Mouse (Mus musculus) liver, embryonic 14.5 days (tissue): ENCODE measurements around the gene Actb. TPM values are rescaled to one million over a fixed set of nuclear protein-coding genes. Genes with fewer than 3 reads are reported as not detected.

ENCODE experiments used
- ATAC-seq: fragments of 200-750 bp; cut with Nextera tagmentation; 2 replicates; pipeline ENCODE4 v1.8.0; 2017; ENCODE audit warnings: moderate number of reproducible peaks, mild to moderate bottlenecking, moderate library complexity; ENCODE audit not compliant: insufficient read depth
- DNase-seq, 3 experiments: peaks; one replicate each; pipeline ENCODE4 v3.0.0-alpha.2; 2012 to 2013; ENCODE audit warnings: low read depth in 3 of 3, low spot score in 3 of 3
- H3K27ac ChIP-seq: fragments of 300-500 bp; sonication (generic); 2 replicates; pipeline ENCODE4 v1.5.1; 2014; ENCODE audit warnings: moderate library complexity, mild to moderate bottlenecking, control low read depth, inconsistent platforms
- H3K27me3 ChIP-seq: fragments of 300-500 bp; sonication (generic); 2 replicates; pipeline ENCODE4 v1.6.1; 2014; ENCODE audit warnings: mild to moderate bottlenecking, low read length, moderate library complexity; ENCODE audit not compliant: control insufficient read depth, insufficient read depth
- H3K36me3 ChIP-seq: fragments of 300-500 bp; sonication (generic); replicated peaks from 2 replicates; pipeline ENCODE4 v1.6.1; 2014; ENCODE audit warnings: low read depth; ENCODE audit not compliant: control insufficient read depth, insufficient read depth
- H3K4me1 ChIP-seq, 2 experiments: fragments of 200-500 bp in 1 of 2; fragments of 300-500 bp in 1 of 2; sonication (generic) in 1 of 2; replicated peaks; 2 replicates each; pipeline ENCODE4 v1.6.1; 2012 to 2014; ENCODE audit warnings: antibody characterized with exemption in 1 of 2, inconsistent platforms in 1 of 2, low read length in 1 of 2; ENCODE audit not compliant: control insufficient read depth in 2 of 2, insufficient read depth in 2 of 2
- H3K4me2 ChIP-seq: fragments of 300-500 bp; sonication (generic); 2 replicates; pipeline ENCODE4 v1.6.1; 2014; ENCODE audit warnings: low read depth, mild to moderate bottlenecking, control low read depth, moderate library complexity
- H3K4me3 ChIP-seq, 2 experiments: fragments of 200-500 bp in 1 of 2; fragments of 300-500 bp in 1 of 2; sonication (generic) in 1 of 2; 2 replicates each; pipeline ENCODE4 v1.5.1; 2012 to 2014; ENCODE audit warnings: low read depth in 2 of 2, low read length in 2 of 2, mild to moderate bottlenecking in 2 of 2, control low read depth in 1 of 2, inconsistent platforms in 1 of 2, moderate library complexity in 1 of 2; ENCODE audit not compliant: insufficient read depth in 1 of 2
- H3K9ac ChIP-seq: fragments of 300-500 bp; sonication (generic); replicated peaks from 2 replicates; pipeline ENCODE4 v1.6.1; 2014; ENCODE audit warnings: mild to moderate bottlenecking, control low read depth, moderate library complexity
- H3K9me3 ChIP-seq: fragments of 300-500 bp; sonication (generic); 2 replicates; pipeline ENCODE4 v1.6.1; 2016; ENCODE audit warnings: low read length, mixed read lengths; ENCODE audit not compliant: control insufficient read depth
- CTCF ChIP-seq: IDR thresholded peaks from 2 replicates; pipeline ENCODE4 v1.5.1; 2016; ENCODE audit warnings: antibody characterized with exemption, low read depth, control low read depth
- EP300 ChIP-seq: IDR thresholded peaks from 2 replicates; pipeline ENCODE4 v1.6.1; 2016; ENCODE audit warnings: antibody characterized with exemption, low read depth
- WGBS: fragments of 180-500 bp; shearing (Covaris S2); extraction: QIAGEN DNeasy Blood & Tissue Kit; methylation state at CpG from one replicate; pipeline ENCODE4 v1.1.7; 2014; ENCODE audit not compliant: insufficient replicate concordance; 5-methylcytosine and 5-hydroxymethylcytosine counted together
- polyA plus RNA-seq, 2 experiments: library from polyadenylated mRNA; depleted of rRNA in 1 of 2; stranded (reverse) in 1 of 2; unstranded in 1 of 2; fragments of >200 nt; fragmentation: Nextera tagmentation in 1 of 2; extraction: Ambion mirVana in 1 of 2; gene quantifications; 2 replicates each; pipeline versions ENCODE4 v1.2.1 to v1.2.3; 2012 to 2014

Gene Actb
- polyA plus RNA-seq, 2 experiments = 920 to 7,802 TPM

DNA sequence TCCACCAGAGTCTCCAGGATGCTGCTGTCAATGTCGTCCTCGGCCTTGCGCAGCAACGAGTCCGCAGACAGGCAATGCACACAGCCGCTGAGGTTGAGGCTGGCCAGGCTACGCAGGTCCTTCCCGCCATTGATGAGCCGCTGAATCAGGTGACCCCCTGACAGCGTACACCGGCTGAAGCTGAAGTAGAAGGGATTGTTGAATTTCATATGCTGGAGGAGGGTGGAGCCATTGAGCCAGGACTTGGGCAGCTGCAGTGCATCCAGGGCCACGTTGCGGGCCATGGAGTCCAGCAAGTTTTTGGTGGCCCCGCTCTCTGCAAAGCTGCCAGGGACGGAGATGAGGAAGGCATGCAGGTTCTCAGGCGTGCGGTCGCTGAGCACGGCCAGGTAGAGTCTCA lies 20.4 kb downstream of the Actb start:
- DNase-seq = no peak
- Histone ChIP-seq H3K9me3 (no peaks in the 10 kb centered on the region), H3K4me1 (no peaks in the 10 kb centered on the region), H3K4me3 (no peak overlapping the region), H3K36me3 (no peaks in the 10 kb centered on the region; the same call in 1 of the 2 replicates), H3K9ac (no peak overlapping the region), H3K27me3 (no peaks in the 10 kb centered on the region), H3K4me2 (no peak overlapping the region), H3K27ac (no peak overlapping the region)
- no peak for ATAC-seq
- TF ChIP-seq CTCF = no peak
- TF ChIP-seq EP300 = no peak
- WGBS = 87% methylated on average over 19 of the region's 19 CpGs

DNA sequence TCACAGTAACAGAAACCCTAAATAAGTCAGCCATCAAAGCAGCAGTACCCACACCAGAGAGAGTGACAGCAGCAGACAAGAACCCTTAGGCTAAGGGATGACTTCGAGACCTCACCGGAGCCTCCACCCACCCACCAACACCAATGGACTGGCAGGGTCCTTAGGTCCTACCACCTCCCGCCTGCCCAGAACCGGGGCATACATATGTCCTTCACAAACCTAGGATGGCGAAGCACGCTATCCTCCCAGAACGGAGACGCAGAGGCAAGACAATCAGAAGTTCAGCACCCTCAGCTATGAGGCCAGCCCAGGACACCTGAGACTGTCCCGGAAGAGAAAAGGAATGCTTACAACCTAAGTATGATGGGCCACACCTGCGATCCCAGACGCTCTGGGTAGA lies 24.1 kb downstream of the Actb start:
- H3K4me1 ChIP-seq = peaks cover 0 to 2% of the 10 kb centered on the region in 2 experiments; a peak in 1 of 4 replicates
- TF ChIP-seq CTCF (no peak), EP300 (no peak)
- no peak overlapping the region for H3K4me2 ChIP-seq
- no peaks in the 10 kb centered on the region for H3K27me3 ChIP-seq
- DNase-seq (no peak), ATAC-seq (no peak)
- no peaks in the 10 kb centered on the region; the same call in 1 of the 2 replicates for H3K36me3 ChIP-seq
- H3K9ac ChIP-seq = no peak overlapping the region
- H3K27ac ChIP-seq = no peak overlapping the region
- no peaks in the 10 kb centered on the region for H3K9me3 ChIP-seq
- H3K4me3 ChIP-seq = no peak overlapping the region
- WGBS = 84% methylated on average over 11 of the region's 11 CpGs

DNA sequence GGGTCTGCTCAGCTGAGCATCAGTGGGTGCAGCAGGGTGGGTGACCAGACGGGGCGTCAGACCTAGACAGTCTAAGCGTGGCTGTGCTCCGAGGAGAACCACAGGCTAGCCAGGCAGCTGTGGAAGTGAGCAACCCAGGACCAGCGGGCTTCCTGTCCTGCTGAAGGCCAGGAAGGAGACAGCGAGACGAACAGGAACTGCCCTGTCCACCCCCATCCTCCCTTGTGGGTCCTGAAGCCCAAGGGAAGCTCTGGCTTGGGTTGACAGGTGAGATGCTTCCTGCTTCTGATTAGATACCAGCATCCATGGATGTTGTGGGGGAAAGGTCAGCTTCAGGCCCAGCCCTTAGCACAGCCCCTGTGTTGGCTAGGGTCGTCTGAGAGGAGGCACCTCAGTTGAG lies 24.6 kb downstream of the Actb start:
- TF ChIP-seq CTCF = no peak
- no peak for TF ChIP-seq EP300
- ATAC-seq (no peak), DNase-seq (no peak)
- WGBS = 35% methylated on average over 8 of the region's 8 CpGs
- Histone ChIP-seq H3K9me3 (no peaks in the 10 kb centered on the region), H3K4me2 (no peak overlapping the region), H3K36me3 (no peaks in the 10 kb centered on the region; the same call in 1 of the 2 replicates), H3K27ac (no peak overlapping the region), H3K4me1 (peaks cover 0 to 2% of the 10 kb centered on the region in 2 experiments; a peak in 1 of 4 replicates), H3K9ac (no peak overlapping the region), H3K27me3 (no peaks in the 10 kb centered on the region), H3K4me3 (no peak overlapping the region)

DNA sequence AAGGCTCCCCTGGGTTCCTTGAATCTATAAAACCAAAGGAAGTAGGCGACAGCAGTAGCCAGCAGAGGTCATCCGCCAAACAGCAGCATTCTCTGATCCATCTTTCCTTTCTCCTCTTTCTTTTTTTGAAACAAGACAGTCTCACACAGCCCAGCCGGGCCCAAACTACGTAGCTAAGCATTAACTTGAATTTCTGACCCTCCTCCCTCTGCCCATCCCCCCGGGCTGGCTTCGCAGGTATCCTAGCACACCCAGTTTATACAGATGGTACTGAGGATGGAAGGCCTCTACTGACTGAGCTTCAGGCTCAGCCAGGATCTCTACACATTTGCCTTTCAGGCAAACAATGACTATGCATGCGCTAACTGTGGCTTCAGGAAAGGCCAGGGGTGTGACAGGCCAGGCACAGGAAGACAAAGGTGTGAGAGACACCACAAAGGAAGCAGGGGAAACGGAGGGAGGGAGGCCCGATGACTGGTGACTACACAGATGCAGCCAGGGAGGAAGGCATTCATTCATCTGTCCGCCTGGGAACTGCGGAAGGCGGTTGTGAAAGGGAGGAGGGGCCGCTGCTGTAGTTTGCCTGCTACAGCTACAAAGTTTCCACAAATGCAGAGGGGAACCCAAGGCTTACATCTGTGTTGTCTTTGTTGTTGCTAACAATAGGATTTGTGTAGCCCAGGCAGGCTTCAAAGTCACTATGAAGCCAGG lies 25.6 kb downstream of the Actb start:
- ATAC-seq = no peak
- Histone ChIP-seq H3K4me3 (no peak overlapping the region), H3K36me3 (no peaks in the 10 kb centered on the region; the same call in 1 of the 2 replicates), H3K4me2 (no peak overlapping the region), H3K9me3 (no peaks in the 10 kb centered on the region), H3K27ac (no peak overlapping the region), H3K9ac (no peak overlapping the region), H3K27me3 (no peaks in the 10 kb centered on the region), H3K4me1 (peaks cover 0 to 2% of the 10 kb centered on the region in 2 experiments; a peak in 1 of 4 replicates)
- DNase-seq = no peak
- WGBS = 27% methylated on average over 13 of the region's 13 CpGs
- TF ChIP-seq CTCF = no peak
- no peak for TF ChIP-seq EP300

DNA sequence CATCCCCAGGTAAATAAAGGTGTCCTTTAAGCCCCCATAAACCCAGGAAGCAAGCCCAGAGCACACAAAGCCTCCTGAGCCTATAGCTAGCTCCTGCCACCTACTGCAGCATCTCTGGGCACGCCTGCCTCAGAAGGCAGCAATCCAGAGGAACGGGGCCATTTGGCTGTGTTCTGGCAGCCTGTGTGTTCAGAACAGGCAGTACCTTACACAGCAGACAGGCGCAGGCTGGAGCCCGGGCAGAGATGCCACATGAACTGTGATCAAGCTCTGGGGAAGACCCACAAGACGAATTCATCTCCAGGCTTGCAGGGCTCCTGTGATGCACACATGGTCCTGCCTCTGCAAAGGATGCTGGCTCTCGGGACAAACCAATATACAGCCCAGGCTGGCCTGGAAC lies 26.3 kb downstream of the Actb start:
- DNase-seq (no peak), ATAC-seq (no peak)
- Histone ChIP-seq H3K9ac (no peak overlapping the region), H3K27me3 (no peaks in the 10 kb centered on the region), H3K27ac (no peak overlapping the region), H3K4me2 (no peak overlapping the region), H3K4me1 (peaks cover 0 to 2% of the 10 kb centered on the region in 2 experiments; a peak in 1 of 4 replicates), H3K36me3 (no peaks in the 10 kb centered on the region; the same call in 1 of the 2 replicates), H3K4me3 (no peak overlapping the region), H3K9me3 (no peaks in the 10 kb centered on the region)
- WGBS = 67% methylated on average over 6 of the region's 6 CpGs
- no peak for TF ChIP-seq EP300
- TF ChIP-seq CTCF = peak; percentile 16; the same call in 1 of the 2 replicates
